Mouse (Mus musculus): ENCODE measurements at regions not wholly inside any gene's neighbourhood (a gene's known extent, or its start where the extent isn't known, plus 50 kb on each side); places are given as distances from the start of the nearest gene placed in this dataset.

- TF ChIP-seq POLR2A (IDR thresholded peaks at IDR 0.05; ENCODE audit: borderline replicate concordance, extremely low read depth, insufficient read depth, insufficient read length, poor library complexity, severe bottlenecking) (no peak), CTCF (IDR thresholded peaks at IDR 0.05; ENCODE audit: borderline replicate concordance, extremely low read depth, insufficient read depth, insufficient read length) (no peak)
Observed at GRCm38 (mm10) chr7:39642333-39642732, 124.8 kb downstream of the Zfp619 start.
